14 mouse cellular contexts compared by ENCODE assay signal in the genomic region with DNA sequence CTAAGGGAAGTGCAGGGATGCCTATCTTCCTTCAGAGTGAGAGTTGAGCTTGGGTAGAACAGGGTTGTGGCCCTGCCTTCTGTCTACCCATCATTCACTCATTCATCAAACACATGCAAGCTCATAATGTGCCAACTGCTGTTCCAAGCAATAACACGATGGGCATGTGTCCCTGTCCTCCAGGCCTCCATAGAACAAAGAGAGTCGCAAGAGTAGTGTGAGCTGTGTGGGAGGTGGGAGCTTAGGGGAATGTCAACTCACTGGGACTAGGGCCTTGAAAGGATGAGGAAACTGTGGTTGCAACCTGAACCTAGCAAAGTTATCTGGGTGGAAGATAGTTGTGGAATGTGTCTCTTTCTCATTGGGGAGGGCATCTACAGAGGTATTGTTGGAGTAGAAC.
"Had no signal": no experiment of that assay in that cellular context is flagged by ENCODE, and none has a peak within 500 bp of the region (broad histone marks: within the 10 kb centered on the region; RNA-seq: fewer than 3 reads in every experiment).

No protein-coding gene starts in this region.

- DNase-seq: lung, adult 2 months; lung, postnatal 14 days; lung, postnatal 36 days; retina, postnatal 1 day; right cerebral cortex, adult 18-20 months; right cerebral cortex, postnatal 25 days; right cerebral cortex, postnatal 4 days; spleen, adult 18-20 months; thymus, adult 18-20 months; thymus, postnatal 14 days; thymus, postnatal 36 days had no signal

- ATAC-seq: lung, postnatal 0 days; midbrain, embryonic 13.5 days; midbrain, embryonic 15.5 days had no signal
